Mouse (Mus musculus) forebrain, embryonic 14.5 days (tissue): ENCODE measurements around the gene Gpr82. TPM values are rescaled to one million over a fixed set of nuclear protein-coding genes. Genes with fewer than 3 reads are reported as not detected.

Experiments
- microRNA-seq: library from miRNA; unstranded; fragments of <30 nt; microRNA quantifications from one replicate; pipeline ENCODE4, GENCODE M21; 2016
- polyA plus RNA-seq: library from polyadenylated mRNA; unstranded; fragments of >200 nt; fragmentation: Nextera tagmentation; extraction: Ambion mirVana; gene quantifications from 2 replicates; pipeline ENCODE4 v1.2.1, GENCODE M21; 2014

The Gpr82 gene
- polyA plus RNA-seq, 1 experiment from 2014 or later, result 0.13 TPM

Small RNA genes lying within 50 kb of the gene (microRNA-seq; reads per million reads assigned to microRNA genes)
- not detected for gene Gm25246

Other genes with a start within 250 kb of the Gpr82 start
- 0.08 TPM in 1 of 2 replicates, not detected in the other for gene Nyx, start 195.3 kb upstream of the Gpr82 start, polyA plus RNA-seq
- gene Gpr34, start 29.3 kb upstream of the Gpr82 start, polyA plus RNA-seq, result 3.8 and 4.1 TPM in 2 replicates
- 32.6 and 37.7 TPM in 2 replicates for gene Cask, start 190.0 kb downstream of the Gpr82 start, polyA plus RNA-seq